Mouse (Mus musculus): ENCODE measurements around the gene Gm21731. TPM values are rescaled to one million over a fixed set of nuclear protein-coding genes. Genes with fewer than 3 reads are reported as not detected.
"Not testable (repeated sequence)": the region's sequence is repeated elsewhere in the genome, so short reads cannot be mapped to it uniquely, and the experiment has no call there.

Gm21731 gene
- polyA plus RNA-seq (2014; fragmentation: Nextera tagmentation; extraction: Ambion mirVana): not detected in 2 replicates

- DNase-seq (ENCODE audit: low spot score); H3K4me2 ChIP-seq (replicated peaks); H3K36me3 ChIP-seq (replicated peaks; ENCODE audit: control insufficient read depth, insufficient read depth); ATAC-seq (ENCODE audit: low FRiP score); H3K4me3 ChIP-seq (replicated peaks; ENCODE audit: low read length); H3K9me3 ChIP-seq (ENCODE audit: control insufficient read depth, low read length); H3K4me1 ChIP-seq (replicated peaks; ENCODE audit: control insufficient read depth, insufficient read depth, low read length); H3K27me3 ChIP-seq (ENCODE audit: control insufficient read depth, insufficient read depth, low read length); H3K27ac ChIP-seq; H3K9ac ChIP-seq: not testable (repeated sequence)
Measured at GRCm38 (mm10) chr13:120238811-120239210, at the start of gene Gm21731. TSS of gene Gm21731 (plus strand) at chr13:120239111.

GRCm38 (mm10) chr13:120196189-120196821 lies 42.6 kb upstream of the Gm21731 start:
- not testable (repeated sequence) for H3K4me2 ChIP-seq (replicated peaks); DNase-seq (ENCODE audit: low spot score); H3K27ac ChIP-seq; H3K9me3 ChIP-seq (ENCODE audit: control insufficient read depth, low read length); ATAC-seq (ENCODE audit: low FRiP score); H3K4me3 ChIP-seq (replicated peaks; ENCODE audit: low read length); H3K36me3 ChIP-seq (replicated peaks; ENCODE audit: control insufficient read depth, insufficient read depth); H3K9ac ChIP-seq; H3K27me3 ChIP-seq (ENCODE audit: control insufficient read depth, insufficient read depth, low read length); H3K4me1 ChIP-seq (replicated peaks; ENCODE audit: control insufficient read depth, insufficient read depth, low read length)
- WGBS: 84% methylated on average over 7 of the region's 8 CpGs

DNA sequence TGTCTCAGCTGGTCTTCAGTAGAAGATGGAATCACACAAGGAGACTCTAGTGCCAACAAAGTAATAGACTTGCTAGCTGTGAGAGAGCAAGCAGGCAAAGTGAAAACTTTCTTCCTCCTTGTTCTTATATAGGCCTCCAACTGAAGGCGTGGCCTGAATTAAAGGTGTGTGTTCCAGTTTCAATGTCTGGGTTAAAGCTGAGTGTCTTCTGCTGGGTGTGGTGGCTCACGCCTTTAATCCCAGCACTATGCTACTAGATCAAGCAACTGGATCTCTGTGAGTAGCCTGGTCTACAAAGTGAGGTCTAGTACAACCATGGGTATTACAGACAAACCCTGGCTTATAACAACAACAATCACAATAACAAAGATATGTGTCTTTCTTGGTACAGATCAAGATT lies 23.1 kb upstream of the Gm21731 start, which contains the start of gene Gm21762:
Gm21762 (minus strand) TSS at position 101 of the 400 bp plus-strand sequence.
- DNase-seq (ENCODE audit: low spot score); H3K4me2 ChIP-seq (replicated peaks); H3K9me3 ChIP-seq (ENCODE audit: control insufficient read depth, low read length); H3K4me3 ChIP-seq (replicated peaks; ENCODE audit: low read length); ATAC-seq (ENCODE audit: low FRiP score); H3K27ac ChIP-seq; H3K9ac ChIP-seq; H3K36me3 ChIP-seq (replicated peaks; ENCODE audit: control insufficient read depth, insufficient read depth); H3K27me3 ChIP-seq (ENCODE audit: control insufficient read depth, insufficient read depth, low read length); H3K4me1 ChIP-seq (replicated peaks; ENCODE audit: control insufficient read depth, insufficient read depth, low read length): not testable (repeated sequence)
- no CpG with 5 or more reads among the region's 2 CpGs for WGBS

DNA sequence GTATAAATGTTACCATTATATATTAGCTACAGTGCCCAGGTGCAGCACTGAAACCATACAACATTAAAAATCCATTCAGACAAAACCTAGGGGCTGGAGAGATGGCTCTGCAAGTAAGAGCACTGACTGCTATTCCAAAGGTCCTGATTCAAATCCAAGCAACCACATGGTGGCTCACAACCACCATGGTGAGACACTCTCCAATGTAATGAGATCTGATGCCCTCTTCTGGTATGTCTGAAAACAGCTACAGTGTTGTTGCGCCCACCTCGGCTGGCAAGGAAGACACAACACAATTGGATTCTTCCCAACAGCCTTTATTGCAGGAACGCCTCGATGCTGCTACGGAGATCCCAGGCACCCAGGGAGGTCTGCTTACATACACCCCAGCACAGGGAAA lies 18.0 kb upstream of the Gm21731 start:
- H3K9me3 ChIP-seq (ENCODE audit: control insufficient read depth, low read length); H3K4me1 ChIP-seq (replicated peaks; ENCODE audit: control insufficient read depth, insufficient read depth, low read length); H3K27ac ChIP-seq; H3K4me3 ChIP-seq (replicated peaks; ENCODE audit: low read length); ATAC-seq (ENCODE audit: low FRiP score); H3K27me3 ChIP-seq (ENCODE audit: control insufficient read depth, insufficient read depth, low read length); DNase-seq (ENCODE audit: low spot score); H3K36me3 ChIP-seq (replicated peaks; ENCODE audit: control insufficient read depth, insufficient read depth); H3K9ac ChIP-seq; H3K4me2 ChIP-seq (replicated peaks): not testable (repeated sequence)
- WGBS: 82% methylated on average over 5 of the region's 5 CpGs

GRCm38 (mm10) chr13:120223012-120223659 lies 15.8 kb upstream of the Gm21731 start:
- DNase-seq (ENCODE audit: low spot score); H3K4me2 ChIP-seq (replicated peaks); H3K4me1 ChIP-seq (replicated peaks; ENCODE audit: control insufficient read depth, insufficient read depth, low read length); ATAC-seq (ENCODE audit: low FRiP score); H3K9ac ChIP-seq; H3K27ac ChIP-seq; H3K27me3 ChIP-seq (ENCODE audit: control insufficient read depth, insufficient read depth, low read length); H3K4me3 ChIP-seq (replicated peaks; ENCODE audit: low read length); H3K9me3 ChIP-seq (ENCODE audit: control insufficient read depth, low read length); H3K36me3 ChIP-seq (replicated peaks; ENCODE audit: control insufficient read depth, insufficient read depth): not testable (repeated sequence)
- WGBS: 93% methylated on average over 16 of the region's 25 CpGs

- H3K9ac ChIP-seq; H3K9me3 ChIP-seq (ENCODE audit: control insufficient read depth, low read length); H3K27ac ChIP-seq; H3K36me3 ChIP-seq (replicated peaks; ENCODE audit: control insufficient read depth, insufficient read depth); H3K4me2 ChIP-seq (replicated peaks); H3K4me3 ChIP-seq (replicated peaks; ENCODE audit: low read length); DNase-seq (ENCODE audit: low spot score); H3K27me3 ChIP-seq (ENCODE audit: control insufficient read depth, insufficient read depth, low read length); ATAC-seq (ENCODE audit: low FRiP score); H3K4me1 ChIP-seq (replicated peaks; ENCODE audit: control insufficient read depth, insufficient read depth, low read length): not testable (repeated sequence)
- 98% methylated on average over 17 of the region's 17 CpGs for WGBS
Measured at GRCm38 (mm10) chr13:120231798-120232197, 7.1 kb upstream of the Gm21731 start.

GRCm38 (mm10) chr13:120232447-120233049 lies 6.4 kb upstream of the Gm21731 start:
- not testable (repeated sequence) for DNase-seq (ENCODE audit: low spot score); H3K36me3 ChIP-seq (replicated peaks; ENCODE audit: control insufficient read depth, insufficient read depth); ATAC-seq (ENCODE audit: low FRiP score); H3K4me1 ChIP-seq (replicated peaks; ENCODE audit: control insufficient read depth, insufficient read depth, low read length); H3K9ac ChIP-seq; H3K27me3 ChIP-seq (ENCODE audit: control insufficient read depth, insufficient read depth, low read length); H3K4me3 ChIP-seq (replicated peaks; ENCODE audit: low read length); H3K27ac ChIP-seq; H3K9me3 ChIP-seq (ENCODE audit: control insufficient read depth, low read length); H3K4me2 ChIP-seq (replicated peaks)
- 78% methylated on average over 12 of the region's 25 CpGs for WGBS

GRCm38 (mm10) chr13:120251208-120251924 lies 12.5 kb downstream of the Gm21731 start:
- WGBS: 84% methylated on average over 2 of the region's 3 CpGs
- H3K27me3 ChIP-seq (ENCODE audit: control insufficient read depth, insufficient read depth, low read length); DNase-seq (ENCODE audit: low spot score); H3K27ac ChIP-seq; H3K36me3 ChIP-seq (replicated peaks; ENCODE audit: control insufficient read depth, insufficient read depth); H3K4me1 ChIP-seq (replicated peaks; ENCODE audit: control insufficient read depth, insufficient read depth, low read length); H3K4me3 ChIP-seq (replicated peaks; ENCODE audit: low read length); H3K9ac ChIP-seq; H3K9me3 ChIP-seq (ENCODE audit: control insufficient read depth, low read length); ATAC-seq (ENCODE audit: low FRiP score); H3K4me2 ChIP-seq (replicated peaks): not testable (repeated sequence)
